Mouse (Mus musculus) adrenal gland, postnatal 10 days (tissue): Measurements from ENCODE around the gene Mrps15. TPM values are rescaled to one million over a fixed set of nuclear protein-coding genes. Genes with fewer than 3 reads are reported as not detected.

Experiments
- total RNA-seq, 2 experiments: library from RNA; stranded (reverse); gene quantifications; 2 replicates each; pipeline ENCODE4 v1.2.3; 2021

Mrps15 gene
- total RNA-seq, 2 experiments from 2014 or later: 72.3 to 78.8 TPM

Other genes starting within 250 kb of the Mrps15 start
- 1 to 10 TPM; 1.4 to 1.9 TPM for gene Csf3r, start 22.4 kb upstream of the Mrps15 start, total RNA-seq
- gene Oscp1, start 11.6 kb downstream of the Mrps15 start, total RNA-seq: 10 to 100 TPM in 1 of 2 experiments, 1 to 10 TPM in 1; 8.2 to 11.2 TPM
- gene Lsm10, start 49.7 kb downstream of the Mrps15 start, total RNA-seq: 10 to 100 TPM; 18.2 to 23.2 TPM
- 10 to 100 TPM; 48.4 to 53.0 TPM for gene Stk40, start 57.0 kb downstream of the Mrps15 start, total RNA-seq
- gene Eva1b, start 100.8 kb downstream of the Mrps15 start, total RNA-seq: 10 to 100 TPM; 36.3 to 41.2 TPM
- gene Sh3d21, start 116.6 kb downstream of the Mrps15 start, total RNA-seq: 1 to 10 TPM; 3.3 to 3.9 TPM
- 100 to 1,000 TPM; 177 to 229 TPM for gene Thrap3, start 155.8 kb downstream of the Mrps15 start, total RNA-seq
- 10 to 100 TPM; 60.4 to 72.7 TPM for gene Map7d1, start 209.4 kb downstream of the Mrps15 start, total RNA-seq
- gene Trappc3, start 215.4 kb downstream of the Mrps15 start, total RNA-seq: 10 to 100 TPM; 73.1 to 74.8 TPM
- gene Col8a2, start 239.9 kb downstream of the Mrps15 start, total RNA-seq: 1 to 10 TPM; 5.5 to 5.6 TPM